Mouse (Mus musculus): ENCODE measurements around the gene Jsrp1. TPM values are rescaled to one million over a fixed set of nuclear protein-coding genes. Genes with fewer than 3 reads are reported as not detected.
A peak's percentile ranks its signal among the peaks of the same experiment; 100 is the strongest.

The Jsrp1 gene
- total RNA-seq, 1 experiment from 2014 or later = 6.7 TPM

- no peak for DNase-seq
Observed at GRCm38 (mm10) chr10:80792175-80793032, 20.9 kb downstream of the Jsrp1 start.

GRCm38 (mm10) chr10:80791476-80792174 lies 21.7 kb downstream of the Jsrp1 start:
- DNase-seq = no peak

DNA sequence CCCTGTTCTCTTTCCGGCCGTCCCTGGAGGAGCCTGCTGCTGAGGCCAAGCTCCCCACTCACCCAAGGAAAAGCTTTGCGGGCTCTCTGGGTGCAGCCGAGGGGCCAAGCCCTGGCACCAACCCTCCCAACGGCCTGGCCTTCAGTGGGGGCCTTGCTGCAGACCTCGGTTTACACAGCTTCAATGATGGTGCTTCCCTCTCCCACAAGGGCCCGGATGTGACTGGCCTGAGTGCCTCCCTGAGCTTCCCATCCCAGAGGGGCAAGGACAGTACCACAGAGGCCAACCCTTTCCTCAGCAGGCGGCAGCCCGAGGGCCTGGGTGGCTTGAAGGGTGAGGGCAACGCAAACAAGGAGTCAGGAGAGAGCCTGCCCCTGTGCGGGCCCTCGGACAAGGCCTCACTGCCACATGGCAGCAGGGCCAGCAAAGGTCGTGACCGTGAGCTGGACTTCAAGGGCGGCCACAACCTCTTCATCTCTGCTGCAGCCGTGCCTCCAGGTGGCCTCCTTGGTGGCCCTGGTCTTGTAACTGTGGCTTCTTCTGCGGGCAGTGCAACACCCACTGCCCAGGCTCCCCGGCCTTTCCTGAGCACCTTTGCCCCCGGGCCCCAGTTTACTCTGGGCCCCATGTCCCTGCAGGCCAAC lies 22.4 kb downstream of the Jsrp1 start:
- DNase-seq = no peak

- no peak for DNase-seq
Observed at GRCm38 (mm10) chr10:80787517-80787916, 25.8 kb downstream of the Jsrp1 start.

GRCm38 (mm10) chr10:80785963-80786362 lies 27.3 kb downstream of the Jsrp1 start:
- no peak for DNase-seq

- DNase-seq = no peak
Observed at GRCm38 (mm10) chr10:80784871-80785270, 28.4 kb downstream of the Jsrp1 start.

DNA sequence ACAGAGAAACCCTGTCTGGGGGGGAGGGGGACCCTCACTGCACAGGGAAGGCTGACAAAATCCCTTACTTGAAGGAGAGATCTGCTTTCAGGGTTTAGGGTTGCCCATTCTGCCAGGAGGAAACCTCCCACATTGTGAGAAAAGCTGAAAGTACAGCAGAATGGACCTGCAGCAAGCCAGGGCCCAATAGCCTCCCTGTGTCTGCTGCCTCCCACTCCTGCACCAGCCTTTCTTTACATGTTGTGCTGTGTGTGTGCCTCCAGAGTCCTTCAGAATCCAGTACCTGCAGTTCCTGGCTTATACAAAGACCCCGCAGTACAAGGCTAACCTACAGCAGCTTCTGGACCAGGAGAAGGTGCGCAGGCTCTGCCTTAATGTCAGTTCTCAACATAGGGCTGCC lies 29.0 kb downstream of the Jsrp1 start:
- DNase-seq = no peak

DNA sequence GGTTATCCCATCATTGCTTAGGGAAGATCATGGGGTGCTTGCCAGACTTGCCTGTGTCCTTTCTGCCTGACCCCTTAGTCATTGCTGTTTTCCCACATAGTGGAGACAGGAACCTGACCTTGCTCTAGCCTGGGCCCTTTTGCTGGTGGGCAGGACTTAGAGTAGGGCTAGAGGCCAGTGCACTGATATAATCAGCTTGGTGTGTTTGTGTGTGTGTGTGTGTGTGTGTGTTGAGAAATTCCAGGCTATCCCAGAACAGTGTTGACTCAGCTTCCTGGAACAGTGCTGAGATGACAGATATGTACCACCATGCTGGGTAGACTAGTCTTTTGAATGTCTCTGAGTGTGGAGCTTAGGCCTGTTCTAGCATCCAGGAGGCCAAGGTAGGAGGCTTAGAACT lies 33.7 kb downstream of the Jsrp1 start:
- DNase-seq = peak; percentile 49

GRCm38 (mm10) chr10:80777123-80777522 lies 36.2 kb downstream of the Jsrp1 start:
- DNase-seq = no peak

- no peak for DNase-seq
Observed at GRCm38 (mm10) chr10:80776358-80776869, 36.9 kb downstream of the Jsrp1 start.

GRCm38 (mm10) chr10:80775731-80776130 lies 37.6 kb downstream of the Jsrp1 start:
- DNase-seq = no peak

DNA sequence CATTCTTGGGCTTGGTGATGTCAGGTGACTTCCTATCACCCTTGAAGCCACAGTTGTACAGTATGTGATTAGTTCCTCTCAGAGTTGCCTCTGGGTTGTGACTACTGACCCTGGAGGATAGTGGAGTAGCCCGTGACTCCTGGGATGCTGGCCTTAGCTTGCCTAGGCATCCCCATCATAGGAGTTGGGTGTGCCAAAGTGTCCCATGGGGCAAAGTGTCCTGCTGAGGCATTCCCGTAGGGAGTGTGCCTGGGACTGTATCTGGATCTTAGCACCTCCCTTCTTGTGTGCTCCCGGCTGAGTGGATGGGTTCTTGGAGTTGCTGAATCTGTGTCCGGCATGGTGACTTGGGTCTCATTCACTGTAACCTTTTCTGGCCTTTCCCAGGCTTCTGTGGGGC lies 38.3 kb downstream of the Jsrp1 start:
- no peak for DNase-seq

DNA sequence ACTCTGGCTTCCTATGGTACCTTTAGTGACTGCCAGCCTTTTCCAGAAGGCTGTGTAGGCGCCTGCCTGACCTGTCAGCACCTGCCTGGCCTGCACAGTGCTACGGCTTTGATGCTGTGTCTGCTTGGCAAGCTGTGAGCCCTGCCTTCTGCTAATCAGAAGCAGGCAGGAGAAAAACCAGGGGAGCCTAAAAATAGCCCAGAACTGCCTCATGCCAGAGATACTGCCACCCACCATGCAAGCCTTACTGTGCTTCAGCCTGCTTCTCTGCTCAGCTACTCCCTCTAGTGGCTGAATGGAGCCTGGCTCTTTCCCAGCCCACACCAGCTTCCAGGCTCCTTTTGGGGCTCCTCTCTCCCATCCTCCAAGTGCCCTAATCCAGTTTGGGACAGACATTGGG lies 38.7 kb downstream of the Jsrp1 start:
- peak; percentile 79 for DNase-seq

- no peak for DNase-seq
Observed at GRCm38 (mm10) chr10:80773816-80774215, 39.5 kb downstream of the Jsrp1 start.

GRCm38 (mm10) chr10:80768365-80768764 lies 44.9 kb downstream of the Jsrp1 start:
- no peak for DNase-seq

GRCm38 (mm10) chr10:80766161-80766815 lies 47.0 kb downstream of the Jsrp1 start:
- no peak for DNase-seq

- peak; percentile 42 for DNase-seq
Observed at GRCm38 (mm10) chr10:80765746-80766145, 47.6 kb downstream of the Jsrp1 start.

GRCm38 (mm10) chr10:80763502-80763901 lies 49.8 kb downstream of the Jsrp1 start:
- no peak for DNase-seq

- no peak for DNase-seq
Observed at GRCm38 (mm10) chr10:80761821-80762220, 51.5 kb downstream of the Jsrp1 start.

DNA sequence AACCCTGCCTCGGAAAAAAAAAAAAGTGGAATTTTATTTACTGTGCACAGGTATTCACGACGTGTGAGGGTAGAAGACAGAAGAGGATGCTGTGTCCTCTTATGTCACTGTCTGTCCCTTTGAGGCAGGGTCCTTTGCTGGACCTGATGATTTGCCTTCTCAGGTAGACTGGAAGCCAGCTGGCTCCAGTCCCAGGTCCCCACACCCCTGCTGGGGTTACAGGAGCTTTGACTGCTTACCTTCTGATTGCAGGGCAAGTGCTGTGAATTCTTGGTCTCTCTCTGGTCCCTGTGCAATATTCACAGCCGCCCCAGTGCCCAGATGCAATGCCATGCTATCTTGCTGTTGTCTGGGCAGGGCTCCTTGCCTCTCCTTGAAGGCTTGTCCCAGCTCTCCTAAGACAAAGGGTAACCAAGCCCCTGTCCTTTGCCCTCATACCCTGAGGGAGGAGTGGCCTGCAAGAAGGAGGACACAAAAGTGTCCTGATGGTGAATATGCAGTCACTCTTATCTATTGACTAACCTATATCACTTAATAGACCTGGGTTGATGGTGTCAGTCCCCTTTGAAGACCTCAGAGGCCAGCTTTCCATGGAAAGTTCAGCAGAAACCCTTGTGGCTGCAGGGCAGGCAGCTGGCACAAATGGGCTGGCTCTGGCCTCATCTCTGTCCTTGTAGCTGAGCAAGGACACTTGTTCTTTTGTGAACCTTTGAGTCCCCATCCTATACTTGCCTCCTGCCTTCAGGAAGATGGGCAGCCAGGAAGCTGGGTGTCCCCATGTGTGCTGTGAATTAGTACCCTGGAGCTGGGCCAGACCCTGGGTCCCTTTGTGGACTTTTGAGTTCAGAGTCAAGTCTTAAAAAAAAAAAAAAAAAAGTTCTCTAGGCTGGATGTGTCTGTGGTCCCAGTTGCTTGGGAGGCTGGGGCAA lies 52.4 kb downstream of the Jsrp1 start:
- DNase-seq = peak; percentile 50

DNA sequence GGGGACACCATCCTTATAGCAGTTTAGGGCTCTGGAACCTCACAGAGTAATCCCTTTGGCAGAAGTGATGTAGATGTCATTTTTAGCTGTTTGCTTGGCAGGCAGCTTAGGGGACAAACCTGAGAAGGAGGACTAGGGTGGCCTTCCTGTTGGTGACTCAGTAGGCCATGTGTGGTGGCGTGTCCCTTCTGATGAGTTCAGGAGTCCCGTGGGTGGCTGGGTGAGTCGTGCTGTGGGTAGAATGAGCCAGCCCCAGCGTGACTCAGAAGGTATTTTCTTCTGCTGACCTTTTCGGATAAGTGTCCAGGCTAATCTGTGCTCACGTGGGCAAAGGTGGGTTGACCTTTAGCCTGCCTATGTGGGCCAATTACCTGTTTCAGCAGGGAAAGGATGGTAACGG lies 54.6 kb downstream of the Jsrp1 start:
- peak; percentile 63 for DNase-seq

Data from adrenal gland, postnatal 25 days (tissue).